Mouse (Mus musculus) bone marrow macrophage, adult 2 months (primary cell): ENCODE results near the gene Tbccd1.

Experiments used
- CTCF ChIP-seq: IDR thresholded peaks from 2 replicates; pipeline ENCODE4 v1.5.1; 2012; ENCODE audit warnings: low read depth, mild to moderate bottlenecking, low read length, moderate library complexity
- POLR2A ChIP-seq: IDR thresholded peaks from 2 replicates; pipeline ENCODE4 v1.6.1; 2012; ENCODE audit warnings: mild to moderate bottlenecking, low read depth, low read length, borderline replicate concordance

GRCm38 (mm10) chr16:22899346-22899745 lies 41.9 kb upstream of the Tbccd1 start:
- TF ChIP-seq POLR2A = no peak
- TF ChIP-seq CTCF = no peak
